Mouse (Mus musculus) heart, postnatal 4 days (tissue): ENCODE results near the gene Comtd1. TPM values are rescaled to one million over a fixed set of nuclear protein-coding genes. Genes with fewer than 3 reads are reported as not detected.

Source experiments
- DNase-seq: peaks from one replicate; pipeline ENCODE4 v3.0.0; 2021
- total RNA-seq, 2 experiments: library from RNA; stranded (reverse); gene quantifications; 2 replicates each; pipeline ENCODE4 v1.2.3; 2021

Comtd1 gene
- total RNA-seq, 2 experiments from 2014 or later = 16.9 to 25.9 TPM

DNA sequence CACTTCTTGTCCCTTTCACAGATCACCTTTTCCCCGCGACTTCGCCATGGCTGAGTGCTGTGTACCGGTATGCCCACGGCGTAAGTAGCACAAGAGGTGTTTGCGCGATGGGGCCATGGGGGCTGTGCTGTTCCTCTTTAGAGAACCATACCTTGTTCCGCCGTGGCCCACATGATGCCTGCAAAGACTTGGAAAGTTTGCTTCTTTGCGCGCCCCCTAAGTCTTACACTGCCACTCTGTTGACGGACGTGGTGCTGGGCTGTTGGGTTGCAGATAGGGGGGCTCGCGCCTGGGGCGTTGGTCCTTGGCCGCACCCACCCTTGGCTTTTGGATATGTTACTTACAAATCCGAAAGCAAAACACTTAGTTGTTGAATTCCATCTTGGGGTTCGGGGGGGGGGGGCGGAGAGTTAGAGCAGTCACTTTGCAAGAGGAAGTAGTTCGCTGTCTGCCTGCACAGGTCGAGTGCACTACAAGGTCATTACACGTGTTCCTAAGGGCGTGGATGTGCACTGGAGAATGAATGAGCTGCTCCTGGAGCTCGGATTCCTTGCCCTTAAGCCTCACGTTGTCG lies 16.9 kb downstream of the Comtd1 start:
- DNase-seq = no peak

GRCm38 (mm10) chr14:21830876-21831767 lies 17.7 kb downstream of the Comtd1 start:
- DNase-seq = peak; percentile 98

DNA sequence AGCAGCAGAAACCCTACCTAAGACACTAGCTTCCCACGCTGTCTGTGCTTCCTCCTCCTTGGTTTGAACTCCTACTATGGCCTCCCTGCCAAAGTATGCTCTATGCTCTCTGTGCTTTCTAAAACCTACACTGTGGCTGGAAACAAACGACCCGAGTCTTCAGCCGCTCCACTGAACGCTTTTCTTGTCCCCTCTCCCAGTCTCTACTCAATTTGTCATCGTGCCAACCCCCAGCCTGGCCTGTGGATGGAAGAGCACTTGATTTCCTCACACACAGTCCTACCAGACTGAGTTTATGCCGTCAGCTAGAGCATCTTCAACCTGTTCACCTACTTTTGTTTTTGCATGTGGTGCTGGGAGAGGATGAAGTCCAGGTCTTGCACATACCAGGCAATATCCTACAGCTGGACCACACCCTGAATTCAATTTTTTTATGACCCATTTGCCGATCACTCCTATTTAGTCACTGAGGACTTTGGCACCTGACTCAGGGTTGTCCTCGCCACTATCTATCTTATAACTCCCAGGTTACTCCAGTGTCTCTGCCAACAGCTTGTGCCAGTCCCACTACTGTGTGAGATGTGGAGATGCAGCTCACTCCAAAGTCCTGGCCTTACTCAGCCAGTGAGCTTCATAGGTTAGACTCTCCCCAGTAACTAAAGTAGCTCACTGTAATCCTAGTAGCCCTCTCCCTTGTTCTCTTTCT lies 22.8 kb downstream of the Comtd1 start:
- DNase-seq = peak; percentile 64

GRCm38 (mm10) chr14:21824938-21825337 lies 23.8 kb downstream of the Comtd1 start, which contains the start of gene Vdac2:
Gene Vdac2 (plus strand): TSS chr14:21825238.
- no peak for DNase-seq

- DNase-seq = peak; percentile 61
These were observed 24.9 kb downstream of the Comtd1 start for GRCm38 (mm10) chr14:21823897-21824296.

GRCm38 (mm10) chr14:21822795-21823374 lies 25.9 kb downstream of the Comtd1 start:
- DNase-seq = peak; percentile 92

DNA sequence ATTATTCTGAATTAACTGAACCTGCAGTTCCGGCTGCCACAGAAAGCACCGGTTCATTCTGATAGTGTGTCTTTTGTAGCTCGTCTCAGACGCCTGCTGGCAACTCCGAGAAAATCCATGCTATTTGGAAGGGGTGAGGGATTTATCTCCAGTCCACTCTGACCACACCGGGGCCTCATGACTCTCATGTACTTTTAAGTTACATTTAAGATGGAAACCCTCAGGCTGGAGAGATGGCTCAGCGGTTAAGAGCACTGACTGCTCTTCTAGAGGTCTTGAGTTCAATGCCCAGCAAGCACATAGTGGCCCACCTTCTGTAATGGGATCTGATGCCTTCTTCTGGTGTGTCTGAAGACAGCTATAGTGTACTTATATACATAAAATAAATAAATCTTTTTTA lies 26.5 kb downstream of the Comtd1 start:
- no peak for DNase-seq

GRCm38 (mm10) chr14:21820880-21821505 lies 27.8 kb downstream of the Comtd1 start:
- DNase-seq = no peak

GRCm38 (mm10) chr14:21817453-21817852 lies 31.3 kb downstream of the Comtd1 start:
- no peak for DNase-seq

DNA sequence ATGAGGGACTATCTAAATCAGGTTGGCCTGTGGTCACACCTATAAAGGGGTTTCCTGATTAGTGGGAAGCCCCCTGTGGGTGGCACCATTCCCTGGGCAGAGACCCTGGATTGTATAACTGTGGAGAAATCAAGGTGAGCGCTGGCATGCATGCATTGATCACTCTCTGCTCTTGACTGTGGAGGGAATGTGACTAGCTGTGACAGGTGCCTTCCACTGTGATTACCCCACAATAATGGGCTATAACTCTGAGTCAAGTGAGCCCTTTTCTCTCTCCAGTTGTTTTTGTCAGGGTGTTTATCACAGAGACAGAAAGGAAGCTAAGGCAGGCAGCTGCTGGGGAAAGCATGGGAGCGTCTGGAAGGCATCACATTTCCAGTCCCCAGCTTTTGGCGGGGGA lies 32.5 kb downstream of the Comtd1 start:
- DNase-seq = no peak

DNA sequence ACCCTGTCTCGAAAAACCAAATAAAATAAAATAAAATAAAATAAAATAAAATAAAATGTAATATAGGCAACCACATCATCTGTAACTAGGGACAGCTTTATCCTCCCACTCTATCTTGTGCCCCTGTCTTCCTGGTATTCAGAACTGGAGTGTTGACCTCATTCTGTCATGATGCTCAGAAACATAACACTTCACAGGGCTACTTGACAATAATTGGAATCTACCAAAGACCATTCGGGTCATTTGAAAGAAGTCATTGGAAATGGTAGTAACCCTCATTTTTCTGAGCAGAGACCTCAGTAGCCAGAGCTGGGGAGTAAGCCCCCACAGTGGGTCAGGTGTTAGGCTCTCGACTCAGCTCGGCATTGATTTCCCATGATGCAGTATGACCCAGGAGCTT lies 34.2 kb downstream of the Comtd1 start:
- no peak for DNase-seq

GRCm38 (mm10) chr14:21813847-21814246 lies 34.9 kb downstream of the Comtd1 start:
- DNase-seq = no peak

- DNase-seq = no peak
These were observed 35.6 kb downstream of the Comtd1 start for GRCm38 (mm10) chr14:21813216-21813615.

GRCm38 (mm10) chr14:21812590-21813162 lies 36.1 kb downstream of the Comtd1 start:
- peak; percentile 83 for DNase-seq

DNA sequence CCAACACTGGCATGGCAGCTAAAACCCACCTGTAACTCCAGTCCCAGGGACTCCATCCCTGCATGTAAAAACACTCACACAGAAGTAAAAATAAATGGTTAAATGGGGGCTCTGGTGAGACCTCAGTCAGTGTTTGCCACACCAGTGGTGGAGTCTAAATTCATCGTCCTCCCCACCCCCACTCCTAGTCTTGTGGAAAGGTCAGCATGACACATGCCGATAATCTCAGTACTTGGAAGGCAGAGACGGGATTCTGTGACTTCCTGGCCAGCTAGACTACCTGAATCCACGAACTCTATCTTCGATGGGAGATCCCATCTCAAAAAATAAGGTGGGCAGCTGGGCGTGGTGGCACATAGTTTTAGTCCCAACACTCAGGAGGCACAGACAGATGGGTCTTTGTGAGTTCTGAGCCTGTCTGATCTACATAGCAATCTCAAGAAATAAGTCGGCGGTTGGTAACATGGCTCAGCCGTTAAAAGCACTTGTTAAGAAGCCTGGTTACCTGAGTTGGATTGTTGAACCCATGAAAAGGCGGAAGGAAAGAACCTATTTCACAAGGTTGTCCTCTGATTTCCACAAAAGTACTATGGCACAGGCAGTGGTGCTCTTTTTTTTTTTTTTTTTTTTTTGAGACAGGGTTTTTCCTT lies 36.9 kb downstream of the Comtd1 start:
- peak; percentile 39 for DNase-seq

GRCm38 (mm10) chr14:21811301-21811700 lies 37.5 kb downstream of the Comtd1 start:
- DNase-seq = no peak

DNA sequence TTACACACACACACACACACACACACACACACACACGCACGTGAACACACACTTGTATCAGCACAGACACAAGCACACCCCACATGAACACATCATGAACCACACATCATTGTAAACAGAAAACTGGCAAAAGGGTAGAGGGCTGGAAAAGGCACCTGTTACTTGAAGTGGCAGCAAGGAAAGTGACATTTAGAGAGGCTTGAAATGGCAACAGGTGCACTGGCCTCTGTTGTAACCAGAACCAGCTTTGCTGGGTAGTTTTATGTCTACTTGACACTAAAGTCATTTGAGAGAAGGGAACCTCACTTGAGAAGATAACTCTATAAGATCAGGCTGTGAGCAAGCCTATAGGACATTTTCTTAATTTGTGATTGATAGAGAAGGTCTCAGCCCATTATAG lies 39.4 kb downstream of the Comtd1 start:
- DNase-seq = no peak

DNA sequence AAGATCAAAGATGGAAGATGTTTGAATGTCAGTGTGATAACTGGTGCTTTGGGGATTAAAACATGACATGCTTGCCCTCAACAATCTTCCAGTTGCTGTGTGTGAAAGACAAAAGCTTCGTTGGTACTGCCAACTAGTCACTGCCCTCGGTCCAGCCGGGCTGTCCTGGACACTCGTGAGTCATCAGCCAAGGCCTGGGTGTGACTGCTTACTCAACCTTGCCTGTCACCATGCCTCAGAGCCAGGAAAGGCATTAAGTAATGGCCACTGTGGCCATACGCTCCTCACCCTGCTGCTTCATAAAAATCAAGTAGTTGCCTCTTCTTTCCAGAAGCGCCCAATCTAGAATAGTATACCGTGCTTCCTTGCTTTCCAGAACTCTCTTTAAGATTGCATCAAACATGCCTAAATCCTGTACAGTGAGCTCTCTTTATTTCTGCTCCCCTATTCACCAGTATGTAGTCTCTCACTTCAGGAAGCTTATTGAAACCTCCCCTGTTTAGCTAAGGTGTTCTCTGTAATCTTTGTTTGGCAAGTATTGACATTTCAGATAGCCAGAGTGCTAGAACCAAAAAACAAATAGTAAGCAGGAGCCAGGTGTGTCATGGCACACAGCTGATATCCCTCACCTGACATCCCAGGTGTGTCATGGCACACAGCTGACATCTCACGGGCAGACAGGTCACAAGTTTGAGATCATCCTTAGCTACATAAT lies 40.4 kb downstream of the Comtd1 start:
- DNase-seq = no peak

GRCm38 (mm10) chr14:21806631-21807160 lies 42.1 kb downstream of the Comtd1 start:
- DNase-seq = no peak

DNA sequence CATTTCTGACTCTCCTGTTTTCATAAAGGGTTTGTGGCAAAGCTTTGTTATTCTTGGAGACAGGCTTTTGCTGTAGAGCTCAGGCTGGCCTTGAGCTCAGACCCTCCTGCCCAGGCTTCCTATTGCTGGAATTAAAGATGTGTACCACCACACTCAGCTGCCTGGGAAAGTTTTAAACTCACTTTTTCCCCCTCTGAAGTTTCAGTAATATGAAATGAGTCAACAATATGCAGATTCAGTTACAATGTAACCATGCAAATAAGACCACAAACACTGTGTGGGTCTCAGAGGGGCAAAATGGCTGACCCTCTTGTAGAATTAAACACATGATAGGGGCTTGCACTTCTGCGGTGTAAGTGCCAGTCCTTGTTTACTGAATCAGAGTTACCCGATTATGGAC lies 42.6 kb downstream of the Comtd1 start:
- DNase-seq = no peak
